Mouse (Mus musculus) brain, embryonic 14.5 days (tissue): ENCODE data around the gene Slc35c2.

Experiments used
- CTCF ChIP-seq: fragments of 200-500 bp; IDR thresholded peaks from 2 replicates; pipeline ENCODE4 v1.5.1; 2012; ENCODE audit warnings: inconsistent platforms, mild to moderate bottlenecking, moderate library complexity, borderline replicate concordance; ENCODE audit not compliant: insufficient read depth, insufficient read length; ENCODE audit errors: extremely low read depth
- POLR2A ChIP-seq: fragments of 200-500 bp; IDR thresholded peaks from 2 replicates; pipeline ENCODE4 v1.6.1; 2012; ENCODE audit warnings: mild to moderate bottlenecking, inconsistent platforms, borderline replicate concordance; ENCODE audit not compliant: poor library complexity, insufficient read depth, insufficient read length, severe bottlenecking; ENCODE audit errors: extremely low read depth

DNA sequence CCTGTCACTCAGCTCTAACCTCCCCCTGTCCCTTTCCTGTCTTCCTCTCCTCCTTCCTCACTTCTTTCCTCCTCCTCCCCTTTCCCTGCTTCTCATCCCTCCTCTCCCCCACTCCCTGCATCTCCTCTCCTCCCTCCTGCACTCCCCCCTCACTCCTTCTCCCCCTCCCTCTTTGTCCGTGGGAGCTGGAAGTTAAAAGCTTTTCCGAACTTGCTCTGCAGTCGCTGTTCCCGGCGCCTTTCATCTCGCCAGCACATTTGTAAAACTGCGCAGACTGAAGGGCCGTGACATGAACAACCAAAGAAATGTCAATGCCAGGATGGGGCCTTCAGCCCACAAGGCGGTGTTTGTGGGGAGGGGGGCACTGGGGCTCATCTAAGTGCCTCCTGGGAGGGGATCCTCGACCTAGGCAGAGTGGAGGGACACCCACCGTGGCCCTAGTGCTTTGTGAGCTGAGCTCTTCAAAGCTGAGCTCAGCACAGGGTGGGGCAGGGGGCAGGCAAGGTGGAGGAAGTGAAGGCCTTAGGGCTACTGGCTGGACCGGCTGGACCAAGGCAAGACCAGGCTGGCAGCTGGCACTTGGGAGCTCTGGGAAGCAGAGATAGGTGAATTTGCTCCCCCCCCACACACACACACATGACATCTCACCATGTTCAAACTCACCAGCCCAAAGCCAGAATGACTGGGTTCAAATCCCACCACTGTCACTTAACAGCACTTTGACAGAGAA lies 49.1 kb downstream of the Slc35c2 start:
- TF ChIP-seq POLR2A (no peak), CTCF (no peak)
